Comparison of ENCODE assay signal across 16 mouse cellular contexts in the genomic region with DNA sequence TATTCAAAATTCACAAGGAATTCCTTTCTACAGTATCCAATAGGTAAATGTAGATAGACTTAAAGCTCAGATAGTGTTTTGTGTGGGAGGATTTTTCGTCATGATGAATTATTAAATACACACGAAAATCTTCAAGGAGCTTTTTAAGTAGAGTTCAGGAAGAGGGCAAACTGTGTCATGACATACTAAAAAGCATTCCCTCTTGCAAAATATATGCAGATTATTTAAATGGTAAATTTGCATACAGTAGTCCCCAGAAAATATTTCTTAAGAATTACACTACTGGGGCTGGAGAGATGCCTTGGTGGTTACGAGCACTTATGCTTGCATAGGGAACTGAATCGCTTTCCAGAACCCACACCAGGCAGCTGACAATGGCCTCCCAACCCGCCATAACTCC.
"Had no signal": no experiment of that assay in that cellular context is flagged by ENCODE, and none has a peak within 500 bp of the region (broad histone marks: within the 10 kb centered on the region; RNA-seq: fewer than 3 reads in every experiment).

No protein-coding gene starts in this region.

- H3K4me3 ChIP-seq: neural tube, embryonic 13.5 days; neural tube, embryonic 15.5 days; stomach, embryonic 15.5 days had no signal

- H3K36me3 ChIP-seq: neural tube, embryonic 13.5 days; neural tube, embryonic 15.5 days; stomach, embryonic 15.5 days had no signal

- H3K4me1 ChIP-seq: neural tube, embryonic 13.5 days; neural tube, embryonic 15.5 days; stomach, embryonic 15.5 days had no signal

- H3K9me3 ChIP-seq: neural tube, embryonic 13.5 days; neural tube, embryonic 15.5 days; stomach, embryonic 15.5 days had no signal

- H3K9ac ChIP-seq: neural tube, embryonic 13.5 days; neural tube, embryonic 15.5 days; stomach, embryonic 15.5 days had no signal

- H3K27me3 ChIP-seq: neural tube, embryonic 13.5 days; neural tube, embryonic 15.5 days; stomach, embryonic 15.5 days had no signal

- H3K27ac ChIP-seq: neural tube, embryonic 13.5 days; neural tube, embryonic 15.5 days; stomach, embryonic 15.5 days; stomach, postnatal 0 days had no signal

- DNase-seq: retina, postnatal 1 day; right cerebral cortex, adult 18-20 months; right cerebral cortex, postnatal 14 days; right cerebral cortex, postnatal 25 days; right cerebral cortex, postnatal 4 days; spleen, adult 18-20 months; thymus, adult 18-20 months; thymus, adult 2 months; thymus, postnatal 14 days; thymus, postnatal 25 days; thymus, postnatal 36 days; thymus, postnatal 4 days had no signal

- H3K4me2 ChIP-seq: neural tube, embryonic 13.5 days; neural tube, embryonic 15.5 days; stomach, embryonic 15.5 days had no signal
